Mouse (Mus musculus) thymus, adult 18-20 months (tissue): ENCODE measurements around the gene 4933402D24Rik.

Experiments used
- DNase-seq, 2 experiments: peaks; one replicate each; pipeline ENCODE4 v3.0.0; 2022; ENCODE audit warnings: mixed read lengths in 2 of 2

Gene 4933402D24Rik

DNA sequence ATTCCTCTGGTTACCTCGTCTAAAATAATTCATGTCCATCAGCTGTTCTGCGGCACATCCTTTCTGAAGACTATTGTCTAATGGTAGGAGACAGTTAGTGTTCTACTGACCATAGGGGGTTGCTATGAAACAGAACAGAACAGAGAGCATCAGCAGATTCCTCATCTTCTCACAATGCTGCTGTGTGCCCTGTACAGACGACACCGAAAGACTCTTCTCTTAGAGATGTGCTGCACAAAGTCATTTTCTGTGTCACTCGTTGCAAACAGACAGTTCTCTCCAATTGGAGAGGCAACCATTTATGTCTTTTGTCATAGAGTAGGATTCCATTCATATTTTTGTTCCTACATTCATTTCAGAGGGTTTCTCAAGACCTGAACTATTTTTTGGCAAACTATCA is at the start of gene 4933402D24Rik:
Gene 4933402D24Rik (minus strand): TSS at position 101 of the 400 bp plus-strand sequence.
- no peak for DNase-seq

DNA sequence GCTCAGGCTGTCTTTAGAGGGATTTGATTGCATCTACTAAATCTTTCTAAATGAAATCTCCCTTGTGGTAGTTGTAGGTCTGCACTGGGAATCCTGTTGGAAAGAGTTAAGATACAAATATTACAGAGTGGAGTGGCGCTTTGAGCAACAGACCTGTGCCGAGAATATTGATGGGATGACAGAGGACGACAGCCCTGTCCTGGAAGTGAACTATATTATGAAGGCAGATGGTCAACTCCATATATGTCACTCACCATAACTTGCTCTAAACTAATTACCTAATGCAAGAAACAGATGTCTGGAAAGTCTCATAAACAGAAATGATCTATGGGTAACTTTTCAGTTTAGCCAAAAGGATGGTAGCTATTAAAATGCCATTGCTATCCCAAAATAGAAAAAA is 39.5 kb upstream of the 4933402D24Rik start:
- no peak for DNase-seq

DNA sequence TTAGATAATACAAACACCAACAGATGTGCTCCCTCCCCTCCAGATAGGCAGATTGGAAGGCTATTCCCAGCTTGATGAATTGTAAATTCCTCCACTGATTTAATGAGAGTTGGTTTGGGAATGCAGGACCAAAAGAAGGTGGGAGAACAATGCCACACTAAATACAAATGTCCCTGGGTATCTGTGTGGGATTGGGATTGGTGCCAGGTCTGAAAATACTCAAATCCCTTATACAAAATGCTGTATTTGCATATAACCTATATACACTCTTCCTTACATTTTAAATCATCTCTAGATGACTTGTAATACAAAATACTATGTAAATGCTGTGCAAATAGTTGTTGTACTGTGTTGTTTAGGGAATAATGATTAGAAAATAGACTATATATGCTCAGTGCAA is 36.0 kb upstream of the 4933402D24Rik start:
- DNase-seq, result no peak

DNA sequence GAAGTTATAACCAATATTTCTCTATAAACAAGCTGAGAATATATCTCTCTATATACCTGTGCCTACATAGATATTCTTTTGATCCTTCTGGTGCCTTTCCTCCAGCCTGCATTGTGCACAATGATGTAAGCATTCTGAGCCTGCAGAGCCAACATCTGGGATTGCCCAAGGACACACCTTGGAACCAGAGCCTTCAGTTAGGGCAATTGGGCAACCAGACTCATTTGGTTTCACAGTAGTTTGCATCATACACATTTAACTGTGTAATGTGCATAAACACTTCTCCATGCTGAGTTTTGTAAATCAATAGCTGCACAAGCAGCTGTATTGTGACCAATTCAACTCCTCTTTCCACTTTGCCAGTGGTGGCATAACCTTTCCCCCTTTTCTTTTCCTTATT is 25.3 kb upstream of the 4933402D24Rik start:
- no peak for DNase-seq

GRCm38 (mm10) chr1:63776902-63777630 is 8.0 kb upstream of the 4933402D24Rik start:
- DNase-seq, result no peak

GRCm38 (mm10) chr1:63776396-63776795 is 7.3 kb upstream of the 4933402D24Rik start:
- DNase-seq, result no peak

DNA sequence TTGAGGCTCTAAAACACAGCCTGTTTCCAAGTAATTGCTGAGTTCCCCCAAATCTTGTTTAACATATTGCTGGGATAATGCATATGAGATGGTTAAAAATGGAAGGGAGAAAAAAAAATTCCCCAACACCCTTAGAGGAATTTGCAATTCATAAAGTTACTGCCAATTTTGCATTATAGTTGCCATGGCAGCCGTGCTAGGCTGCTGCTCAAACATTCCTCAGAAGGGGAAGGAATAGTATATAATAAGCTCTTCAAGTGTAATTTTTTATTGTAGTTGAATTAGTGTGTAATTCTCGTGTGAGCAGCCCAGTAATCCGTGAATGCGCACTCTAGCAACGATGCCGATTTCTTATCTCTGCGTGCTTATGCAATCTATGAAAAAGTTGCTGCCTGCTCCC is 1.2 kb upstream of the 4933402D24Rik start:
- DNase-seq, result no peak

DNA sequence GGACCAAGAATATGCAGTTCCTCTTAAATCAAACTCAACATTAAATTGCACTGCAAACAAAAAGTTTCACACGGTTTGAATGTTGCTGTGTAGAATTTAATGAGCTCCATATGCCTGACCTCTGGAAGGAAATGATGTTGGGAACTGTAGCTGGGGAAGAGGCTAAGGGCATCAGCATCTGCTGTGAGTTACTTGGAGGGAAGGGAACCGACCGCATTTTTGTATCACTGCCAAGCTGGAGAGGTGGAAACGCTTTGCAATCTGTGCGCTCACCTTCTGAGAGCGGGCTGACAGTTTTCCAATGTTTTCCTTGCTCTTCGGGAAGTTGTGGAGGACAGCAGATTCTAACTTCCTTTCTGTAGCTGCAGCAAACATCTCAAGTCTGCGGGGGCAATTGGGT is 955 bp downstream of the 4933402D24Rik start:
- no peak for DNase-seq

DNA sequence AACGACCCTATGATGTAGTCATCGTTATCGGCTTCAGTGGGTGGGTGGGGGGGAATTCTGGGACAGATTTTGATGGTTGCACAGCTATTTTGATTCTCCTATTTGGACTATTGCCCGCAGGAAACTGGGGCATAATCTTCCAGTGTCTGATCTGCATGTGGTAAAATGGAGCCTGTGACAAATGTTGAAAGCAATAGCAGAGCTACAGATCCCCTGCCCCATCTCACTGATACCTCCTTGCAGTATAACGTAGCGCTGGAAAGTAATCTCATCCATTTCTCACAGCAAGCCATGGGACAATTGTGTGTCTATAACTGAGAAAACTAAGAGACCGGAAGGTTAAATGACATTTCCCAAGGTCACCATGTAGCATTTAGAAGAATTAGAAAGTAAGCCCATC is 4.7 kb downstream of the 4933402D24Rik start:
- DNase-seq, result no peak

GRCm38 (mm10) chr1:63763881-63764386 is 5.1 kb downstream of the 4933402D24Rik start:
- DNase-seq, result no peak

- DNase-seq, result no peak
Measured at GRCm38 (mm10) chr1:63763212-63763694, 5.8 kb downstream of the 4933402D24Rik start.

GRCm38 (mm10) chr1:63756005-63756404 is 13.1 kb downstream of the 4933402D24Rik start:
- DNase-seq, result no peak

GRCm38 (mm10) chr1:63730240-63730771 is 38.8 kb downstream of the 4933402D24Rik start, which contains the start of the genes Mdh1b and Fastkd2:
TSS of gene Mdh1b (minus strand) at chr1:63730318.
TSS of gene Fastkd2 (plus strand) at chr1:63730614.
- DNase-seq, result peak; percentile 63 to 76

DNA sequence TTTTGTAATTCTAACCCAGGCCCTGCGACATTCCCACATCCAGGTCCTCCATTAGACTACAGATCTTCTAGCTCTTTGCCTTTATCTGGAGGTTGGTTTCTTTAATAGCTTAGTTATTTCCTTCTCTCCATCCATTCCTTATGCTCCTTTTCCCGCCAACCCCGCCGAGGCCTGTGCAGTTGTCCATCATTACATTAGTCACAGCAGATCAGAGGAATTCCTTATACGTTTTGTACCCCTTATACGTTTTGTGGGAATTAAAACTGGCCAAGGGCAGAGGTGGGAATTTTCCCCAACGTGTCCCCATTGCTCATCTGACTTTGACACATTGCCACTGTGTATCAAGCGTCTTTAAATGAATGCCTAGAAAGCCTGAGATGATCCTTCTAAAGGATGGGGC is 39.3 kb downstream of the 4933402D24Rik start:
- peak in 1 of 2 experiments; percentile 8 for DNase-seq

DNA sequence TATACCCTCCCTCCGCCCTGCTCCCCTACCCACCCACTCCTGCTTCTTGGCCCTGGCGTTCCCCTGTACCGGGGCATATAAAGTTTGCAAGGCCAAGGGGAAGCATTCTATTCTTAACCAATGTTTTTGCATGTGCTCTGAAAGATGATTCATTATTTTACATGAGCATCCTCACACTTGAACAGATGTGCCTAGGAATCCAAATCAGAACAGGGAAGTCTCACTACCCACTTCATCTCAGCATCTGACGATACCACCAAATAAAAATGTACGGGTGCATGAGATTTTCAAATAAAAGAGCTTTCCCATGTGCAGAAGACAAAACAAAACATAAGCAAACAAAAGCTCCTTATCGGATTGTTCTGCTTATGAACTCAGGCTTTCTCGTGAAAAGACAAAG is 48.9 kb downstream of the 4933402D24Rik start:
- DNase-seq, result no peak

DNA sequence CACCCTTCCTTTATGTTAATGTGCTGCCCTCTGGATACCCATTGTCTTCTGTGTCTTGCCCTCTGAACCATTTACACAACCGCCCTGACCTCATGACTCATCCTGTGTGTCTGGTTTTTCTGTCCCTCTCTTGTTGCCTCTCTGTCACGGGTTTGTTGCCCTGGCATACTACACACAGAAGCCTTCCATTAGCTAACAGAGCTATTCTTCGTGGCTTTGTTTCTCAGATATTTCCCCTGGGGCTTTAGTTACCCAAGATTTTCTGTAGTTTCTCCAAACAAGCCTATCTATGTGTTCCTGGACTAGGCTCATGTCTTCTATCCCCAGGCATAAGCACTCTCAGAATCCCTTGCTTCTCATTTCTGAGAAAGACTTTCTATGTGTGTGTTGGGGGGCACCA is 60.2 kb downstream of the 4933402D24Rik start:
- no peak for DNase-seq

- no peak for DNase-seq
Measured at GRCm38 (mm10) chr1:63705733-63706132, 63.3 kb downstream of the 4933402D24Rik start.
